Comparison of ENCODE assay signal across 8 mouse cellular contexts in the genomic region with DNA sequence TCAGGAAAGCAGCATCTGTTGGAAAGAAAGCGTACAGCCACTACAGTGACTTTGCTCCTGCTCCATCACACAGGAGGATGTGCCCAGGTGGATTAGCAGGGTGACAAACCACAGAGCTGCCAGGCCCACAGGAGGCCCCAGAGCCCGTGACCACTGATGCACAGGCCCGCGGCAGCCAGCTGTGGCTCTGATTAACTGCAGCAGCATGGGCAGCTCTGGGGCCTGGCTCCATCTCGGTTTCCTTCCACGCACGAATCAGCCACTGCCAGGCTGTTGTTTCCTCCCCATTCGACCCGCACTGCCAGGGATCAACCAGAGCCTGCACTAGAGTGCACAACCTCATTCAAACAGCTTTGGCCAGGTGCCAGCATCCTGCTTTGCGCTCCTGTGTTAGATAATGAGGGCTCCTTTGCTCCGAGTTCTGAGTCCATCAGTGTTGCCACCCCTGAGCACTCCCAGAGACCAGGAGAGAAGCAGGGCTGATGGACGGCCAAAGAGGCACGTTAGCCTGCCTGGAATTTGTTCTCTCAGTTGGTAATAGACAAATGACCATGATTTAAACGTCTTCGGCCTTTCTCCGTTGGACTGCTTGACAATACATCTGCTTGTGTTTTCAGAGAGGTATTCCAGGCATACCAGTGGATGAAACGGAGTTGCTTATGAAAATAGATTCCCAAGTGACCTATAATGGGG.
A peak's percentile ranks its signal among the peaks of the same experiment; 100 is the strongest.
DNase-seq lines count a peak whose midpoint lies in the region; ATAC-seq and TF ChIP-seq lines count a peak whose summit lies in the region.

No protein-coding gene starts in this region.

- no peaks in the 10 kb centered on the region for H3K36me3 ChIP-seq in forebrain, embryonic 15.5 days
- no peaks in the 10 kb centered on the region for H3K36me3 ChIP-seq in hindbrain, embryonic 16.5 days (ENCODE audit: control insufficient read depth, insufficient read depth, low read length)
- H3K36me3 ChIP-seq in midbrain, postnatal 0 days (ENCODE audit: insufficient read depth, low read length): no peaks in the 10 kb centered on the region

- ATAC-seq in cerebellum, adult (ENCODE audit: insufficient number of reproducible peaks, low FRiP score, low TSS enrichment): peak; percentile 47
- ATAC-seq in forebrain, embryonic 15.5 days (replicated peaks): peak; percentile 77
- ATAC-seq in hindbrain, embryonic 16.5 days: peak; percentile 83
- ATAC-seq in midbrain, postnatal 0 days (ENCODE audit: low FRiP score): peak; percentile 76
- no peak for ATAC-seq in erythroblast, adult 5-6 weeks (replicated peaks; ENCODE audit: low FRiP score, poor library complexity, severe bottlenecking)

- no peak overlapping the region for H3K4me3 ChIP-seq in forebrain, embryonic 15.5 days
- no peak overlapping the region for H3K4me3 ChIP-seq in hindbrain, embryonic 16.5 days (ENCODE audit: low read length)
- H3K4me3 ChIP-seq in midbrain, postnatal 0 days (ENCODE audit: low read depth, low read length): no peak overlapping the region

- H3K4me2 ChIP-seq in forebrain, embryonic 15.5 days (replicated peaks): peak overlapping the region; percentile 38
- peak overlapping the region; percentile 36 for H3K4me2 ChIP-seq in hindbrain, embryonic 16.5 days (ENCODE audit: low read length)
- H3K4me2 ChIP-seq in midbrain, postnatal 0 days (ENCODE audit: low read depth, low read length, poor library complexity, severe bottlenecking): peak overlapping the region; percentile 29; the same call in 1 of the 2 replicates

- intact Hi-C loops in heart, postnatal 25 days (cut with DNase I): no loop called here

- DNase-seq in heart, adult 11 months: peak; percentile 89
- no peak for DNase-seq in heart, postnatal 25 days (ENCODE audit: low spot score)
- peak; percentile 21 to 23 for DNase-seq in left cerebral cortex, adult 8-10 months (ENCODE audit: low spot score in 2 of 2)
- DNase-seq in midbrain, postnatal 0 days (ENCODE audit: low spot score): peak; percentile 84

- 0 out of 2 replicates have a peak, but pooled peaks cover 2% of the 10 kb centered on the region for H3K27me3 ChIP-seq in forebrain, embryonic 15.5 days
- peaks cover 2% of the 10 kb centered on the region; the same call in 1 of the 2 replicates for H3K27me3 ChIP-seq in hindbrain, embryonic 16.5 days (replicated peaks; ENCODE audit: control insufficient read depth, insufficient read depth, low read length)
- no peaks in the 10 kb centered on the region for H3K27me3 ChIP-seq in midbrain, postnatal 0 days (ENCODE audit: insufficient read depth, low read length)

- H3K4me1 ChIP-seq in forebrain, embryonic 15.5 days: peaks cover 22% of the 10 kb centered on the region
- H3K4me1 ChIP-seq in hindbrain, embryonic 16.5 days (ENCODE audit: control insufficient read depth, insufficient read depth, low read depth, low read length): peaks cover 26% of the 10 kb centered on the region
- H3K4me1 ChIP-seq in midbrain, postnatal 0 days (ENCODE audit: insufficient read depth, low read length): peaks cover 14% of the 10 kb centered on the region

- WGBS in forebrain, embryonic 15.5 days: 5% methylated on average over 17 of the region's 17 CpGs
- 14% methylated on average over 17 of the region's 17 CpGs for WGBS in hindbrain, embryonic 16.5 days
- 18% methylated on average over 17 of the region's 17 CpGs for WGBS in midbrain, postnatal 0 days

- H3K27ac ChIP-seq in forebrain, embryonic 15.5 days (replicated peaks): peak overlapping the region; percentile 73
- peak overlapping the region; percentile 85 for H3K27ac ChIP-seq in hindbrain, embryonic 16.5 days (ENCODE audit: low read depth, low read length)
- peak overlapping the region; percentile 44 for H3K27ac ChIP-seq in midbrain, postnatal 0 days (ENCODE audit: low read depth, low read length)

- H3K9ac ChIP-seq in forebrain, embryonic 15.5 days (replicated peaks): peak overlapping the region; percentile 31; the same call in 1 of the 2 replicates
- peak overlapping the region; percentile 33 for H3K9ac ChIP-seq in hindbrain, embryonic 16.5 days (ENCODE audit: low read depth, low read length)
- H3K9ac ChIP-seq in midbrain, postnatal 0 days (replicated peaks; ENCODE audit: low read length, poor library complexity, severe bottlenecking): no peak overlapping the region

- TF ChIP-seq CTCF in midbrain, postnatal 0 days (IDR thresholded peaks at IDR 0.05): no peak

- H3K9me3 ChIP-seq in forebrain, embryonic 15.5 days: no peaks in the 10 kb centered on the region
- H3K9me3 ChIP-seq in hindbrain, embryonic 16.5 days (ENCODE audit: control insufficient read depth, low read length): no peaks in the 10 kb centered on the region
- H3K9me3 ChIP-seq in midbrain, postnatal 0 days (ENCODE audit: low read length): no peaks in the 10 kb centered on the region
